Mouse (Mus musculus): ENCODE measurements at regions not wholly inside any gene's neighbourhood (a gene's known extent, or its start where the extent isn't known, plus 50 kb on each side); places are given as distances from the start of the nearest gene placed in this dataset.

DNA sequence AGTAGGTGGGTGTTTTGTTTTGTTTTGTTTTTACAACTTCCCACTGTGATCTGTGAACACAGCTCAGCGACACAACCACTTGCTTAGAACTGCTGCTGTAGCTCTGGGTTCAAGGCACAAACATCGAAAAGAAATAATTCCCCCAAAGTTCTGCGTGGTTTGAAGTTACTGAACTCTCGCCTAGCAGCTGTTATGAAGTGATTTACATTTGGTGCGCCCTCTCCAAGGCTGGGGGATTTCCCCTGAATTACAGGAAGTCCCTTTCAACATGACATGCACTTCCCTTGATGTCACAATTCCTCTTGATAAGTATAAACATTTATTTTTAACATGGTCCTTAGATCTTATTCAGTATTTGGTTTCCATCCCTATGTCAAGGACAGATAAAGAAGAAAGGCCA, 336.3 kb upstream of the Adgrl2 start:
- DNase-seq (ENCODE audit: low spot score in 2 of 2): no peak

DNA sequence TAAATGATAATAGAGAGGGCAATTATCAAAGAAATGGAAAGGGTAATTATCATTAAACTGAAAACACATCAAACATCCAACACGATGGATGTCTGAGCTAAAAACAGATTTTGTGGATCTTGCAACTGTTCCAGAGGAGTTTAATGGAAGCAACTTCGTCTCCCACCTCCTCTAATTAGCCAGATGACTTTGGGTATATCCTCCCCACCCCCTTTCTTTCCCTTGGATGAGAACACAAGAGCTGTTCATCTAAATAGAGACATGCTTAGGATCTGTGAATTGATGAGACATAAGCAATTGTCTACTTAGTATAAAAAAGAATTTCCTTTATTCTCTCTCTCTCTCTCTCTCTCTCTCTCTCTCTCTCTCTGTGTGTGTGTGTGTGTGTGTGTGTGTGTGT, 333.7 kb upstream of the Adgrl2 start:
- no peak for DNase-seq (ENCODE audit: low spot score in 2 of 2)

DNA sequence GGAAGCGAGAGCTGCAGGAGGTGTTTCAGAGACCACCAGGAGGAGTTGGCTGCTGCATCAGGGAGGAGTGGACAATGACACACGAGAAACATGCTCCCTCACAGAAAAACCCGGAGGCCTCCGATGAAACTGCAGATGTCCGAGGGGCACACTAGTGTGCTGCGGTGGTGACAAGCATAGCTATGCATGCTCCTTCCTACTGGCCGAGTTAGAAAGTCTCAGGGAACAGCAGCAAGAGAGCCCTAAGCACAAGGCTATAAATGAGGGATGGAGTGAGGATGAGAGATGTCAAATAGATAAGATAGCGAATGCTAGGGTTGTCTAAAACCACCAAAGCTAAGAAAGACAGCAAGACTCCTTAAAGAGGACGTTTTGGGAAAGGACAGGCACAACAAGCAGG, 328.4 kb upstream of the Adgrl2 start:
- DNase-seq (ENCODE audit: low spot score in 2 of 2): no peak

DNA sequence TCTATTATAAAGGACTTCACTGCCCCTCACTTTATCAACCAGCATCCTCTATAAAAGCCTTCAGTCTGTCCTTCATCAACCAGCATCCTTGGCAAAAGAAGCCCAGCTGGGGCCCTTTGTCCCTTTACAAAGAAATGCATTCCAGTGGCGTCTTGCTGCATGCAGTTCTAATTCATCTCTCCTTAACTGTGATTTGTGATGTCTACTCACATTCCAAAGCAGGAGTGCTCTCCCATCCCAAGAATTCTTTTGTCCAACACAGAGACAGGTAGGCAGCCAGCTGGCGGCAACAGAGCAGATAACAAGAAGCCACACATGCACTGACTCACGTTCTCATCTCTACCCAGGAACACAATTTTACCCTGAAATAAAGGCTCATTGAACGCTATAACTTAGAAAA, 323.9 kb upstream of the Adgrl2 start:
- no peak for DNase-seq (ENCODE audit: low spot score in 2 of 2)

DNA sequence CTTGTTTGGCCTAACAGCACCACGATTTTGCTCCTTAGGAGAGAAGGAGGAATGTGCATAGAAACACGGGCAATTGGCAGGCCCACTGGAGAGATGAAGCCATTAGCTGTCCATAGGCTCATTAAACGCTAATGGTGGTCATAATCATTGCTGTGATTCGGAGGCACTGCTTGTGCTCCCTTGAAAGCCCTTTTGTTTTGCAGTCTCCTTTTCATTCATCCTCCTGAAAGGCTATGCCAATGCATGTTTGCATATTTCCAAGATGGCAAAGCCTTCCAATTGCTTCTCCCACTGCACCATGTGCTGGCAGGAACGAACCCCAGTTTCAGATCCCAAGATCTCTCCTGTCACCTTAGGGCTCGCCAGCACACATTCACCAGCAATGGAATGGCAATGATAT, 322.9 kb upstream of the Adgrl2 start:
- DNase-seq (ENCODE audit: low spot score in 2 of 2): no peak

DNA sequence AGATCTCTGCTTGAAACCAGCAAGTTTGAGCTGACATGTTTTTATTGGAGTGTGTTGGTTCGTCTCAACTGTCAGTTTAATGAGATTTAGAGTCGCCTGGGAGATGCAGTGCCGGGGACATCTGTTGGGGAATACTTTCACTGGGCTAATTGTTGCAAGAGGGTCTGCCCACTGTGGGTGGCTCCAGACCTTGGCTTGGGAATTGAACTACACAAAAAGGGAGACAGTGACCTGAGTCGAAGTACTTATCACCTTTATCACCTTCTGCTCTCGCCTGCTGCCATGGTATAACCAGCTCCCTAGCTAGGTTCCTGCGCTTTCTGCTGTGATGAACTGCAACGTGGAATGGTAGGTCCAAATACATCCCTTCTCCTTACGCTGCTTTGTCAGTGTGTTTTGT, 321.2 kb upstream of the Adgrl2 start:
- DNase-seq (ENCODE audit: low spot score in 2 of 2): no peak

DNA sequence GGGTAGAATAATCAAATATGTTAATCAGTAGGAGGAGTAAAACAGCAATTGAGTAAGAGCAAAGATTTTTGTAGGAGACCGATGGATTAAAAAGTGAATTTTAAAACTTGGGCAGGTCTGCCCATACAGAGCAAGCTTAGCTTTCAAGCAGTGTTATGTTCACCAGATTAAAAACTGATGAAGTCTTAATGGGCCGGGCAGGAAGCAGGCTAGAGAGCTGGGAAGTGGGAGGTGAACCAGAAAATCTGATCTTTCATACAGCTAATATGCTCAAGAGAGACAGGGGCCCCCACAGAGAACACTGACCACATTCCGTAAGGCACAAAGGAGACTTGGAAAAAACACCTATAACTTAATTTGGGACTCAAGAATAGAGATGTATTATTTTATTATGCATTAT, 316.4 kb upstream of the Adgrl2 start:
- no peak for DNase-seq (ENCODE audit: low spot score in 2 of 2)

DNA sequence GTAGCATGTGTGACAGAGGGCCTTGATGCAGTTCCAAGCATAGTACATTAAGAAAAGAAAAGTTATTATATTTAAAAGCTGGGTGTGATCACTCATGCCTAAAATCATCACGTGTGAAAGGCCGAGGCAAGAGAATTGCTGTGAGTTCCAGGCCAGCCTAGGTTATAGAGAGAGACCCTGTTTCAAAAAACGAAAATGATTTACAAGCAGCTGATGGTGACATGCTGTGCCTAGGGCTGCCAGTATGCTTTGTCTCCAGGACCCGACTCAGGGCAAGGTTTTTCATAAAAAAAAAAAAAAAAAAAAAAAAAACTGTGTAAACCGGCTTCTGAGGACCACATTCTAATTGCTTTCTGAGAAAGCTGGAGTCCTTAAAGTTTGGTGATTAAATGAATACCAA, 315.9 kb upstream of the Adgrl2 start:
- no peak for DNase-seq (ENCODE audit: low spot score in 2 of 2)

DNA sequence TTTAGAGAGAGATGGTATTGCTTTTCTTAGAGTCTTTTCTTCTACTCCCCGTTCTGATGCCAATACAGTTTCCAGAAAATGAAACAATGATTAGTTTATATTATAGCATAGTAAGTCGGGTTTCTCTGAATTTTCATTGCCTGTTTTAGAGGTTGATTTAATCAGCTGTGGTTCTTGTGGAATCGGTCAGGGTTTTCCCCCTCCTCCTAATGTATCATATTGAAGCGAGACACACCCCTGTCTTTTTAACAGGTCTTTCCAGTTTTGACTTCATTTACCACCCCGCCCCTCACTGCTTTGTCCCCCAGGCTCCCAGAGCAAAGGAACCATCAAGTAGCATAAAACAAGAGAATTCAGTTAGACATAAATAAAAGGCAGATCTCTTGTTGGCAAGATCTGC, 315.1 kb upstream of the Adgrl2 start:
- DNase-seq (ENCODE audit: low spot score in 2 of 2): no peak

DNA sequence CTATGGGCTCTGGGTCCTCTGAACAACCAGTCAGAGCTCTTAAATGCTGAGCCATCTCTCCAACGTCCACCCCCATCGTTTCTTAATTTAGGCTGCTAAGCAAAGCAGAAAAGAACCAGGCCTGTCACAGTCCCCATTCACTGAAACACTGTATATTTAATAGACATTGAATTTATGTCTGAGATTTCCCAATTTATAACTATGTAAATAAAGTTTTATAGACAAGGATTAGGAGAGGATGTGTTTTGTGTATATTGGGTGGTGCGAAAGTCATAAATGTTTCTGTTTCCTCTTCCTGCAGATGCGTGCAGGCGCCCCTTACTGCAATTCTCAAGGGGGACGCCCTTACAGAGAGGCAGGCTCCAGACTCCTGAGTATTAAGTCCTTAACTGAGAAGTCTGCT, 314.7 kb upstream of the Adgrl2 start:
- DNase-seq (ENCODE audit: low spot score in 2 of 2): no peak

DNA sequence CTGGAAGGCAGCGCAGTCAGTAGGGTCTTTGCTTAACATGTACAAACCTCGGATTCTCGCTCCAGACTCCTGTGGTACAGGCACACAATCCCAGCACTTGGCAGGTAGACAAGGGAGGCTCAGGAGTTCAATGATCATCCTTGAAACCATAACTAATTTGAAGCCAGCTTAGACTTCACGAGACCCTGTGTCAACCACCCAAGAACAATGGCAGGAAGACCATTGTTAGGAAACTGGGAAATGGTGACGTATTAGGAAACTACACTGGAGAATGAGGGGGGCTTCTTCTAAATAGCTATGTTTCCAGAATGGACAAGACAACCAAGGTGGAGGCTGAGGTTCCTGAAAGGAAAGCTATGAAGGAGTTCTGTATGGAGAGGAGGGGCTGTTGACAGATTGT, 313.1 kb upstream of the Adgrl2 start:
- DNase-seq (ENCODE audit: low spot score in 2 of 2): no peak

DNA sequence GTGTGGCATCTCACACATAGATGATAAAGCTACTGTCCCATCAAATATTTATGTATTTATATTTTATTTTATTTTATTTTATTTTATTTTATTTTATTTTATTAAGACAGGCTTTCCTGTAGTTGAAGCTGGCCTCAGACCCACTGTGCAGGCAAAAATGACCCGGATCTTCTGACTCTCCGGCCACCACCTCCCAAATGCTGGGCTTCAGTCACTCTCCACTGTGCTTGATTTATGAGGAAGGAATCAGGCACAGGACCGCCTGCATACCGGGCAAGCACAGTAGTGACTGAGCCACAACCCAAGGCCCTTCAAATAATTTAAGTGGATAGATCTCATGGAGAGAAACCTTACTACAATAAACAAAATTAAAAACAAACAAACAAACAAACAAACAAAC, 309.6 kb upstream of the Adgrl2 start:
- DNase-seq (ENCODE audit: low spot score in 2 of 2): no peak

DNA sequence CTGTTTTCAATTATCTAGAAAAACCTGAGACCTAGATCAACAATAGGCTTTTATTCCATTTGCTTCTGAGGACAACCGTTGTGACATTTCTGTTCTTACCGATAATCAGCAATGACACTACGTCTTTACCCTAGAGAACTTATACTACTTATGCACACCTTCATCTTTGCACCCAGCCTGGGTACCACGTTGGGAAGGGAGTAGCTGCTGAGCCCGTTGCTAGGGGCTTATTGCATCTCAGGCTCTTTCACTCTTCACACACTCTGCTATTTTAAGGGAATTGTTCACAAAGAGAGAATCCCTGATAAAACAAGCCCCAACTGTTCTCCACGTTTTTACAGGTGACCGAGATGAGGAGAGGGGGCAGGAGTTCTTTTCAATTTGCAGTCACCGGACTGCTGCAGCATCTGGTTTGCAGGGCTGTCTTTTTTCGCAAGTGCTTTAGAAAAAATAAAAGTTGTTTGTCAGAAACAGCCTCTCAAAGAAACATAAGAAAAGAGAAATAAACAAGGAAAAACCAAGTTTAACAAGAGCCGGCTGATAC, 306.1 kb upstream of the Adgrl2 start:
- DNase-seq (ENCODE audit: low spot score in 2 of 2): no peak

DNA sequence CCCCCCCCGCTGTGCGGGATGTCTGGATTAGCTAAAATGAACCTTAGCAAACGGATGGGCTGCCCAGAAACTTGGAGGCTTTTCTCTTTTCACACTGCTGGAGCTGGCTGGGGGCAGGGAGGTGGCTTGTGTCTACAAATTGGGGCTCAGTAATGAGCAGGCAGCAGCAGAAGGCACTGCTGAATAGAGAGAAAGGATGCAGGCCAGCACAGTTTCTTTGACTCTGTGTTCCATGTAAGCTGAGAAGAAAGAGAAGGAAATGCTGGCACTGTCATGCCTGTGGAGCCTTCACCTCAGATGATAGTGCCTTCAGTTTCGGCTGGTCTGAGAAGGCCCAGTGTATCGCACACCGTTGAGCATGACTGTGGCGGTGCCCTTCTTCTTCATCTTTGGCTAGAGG, 305.6 kb upstream of the Adgrl2 start:
- DNase-seq (ENCODE audit: low spot score in 2 of 2): no peak

DNA sequence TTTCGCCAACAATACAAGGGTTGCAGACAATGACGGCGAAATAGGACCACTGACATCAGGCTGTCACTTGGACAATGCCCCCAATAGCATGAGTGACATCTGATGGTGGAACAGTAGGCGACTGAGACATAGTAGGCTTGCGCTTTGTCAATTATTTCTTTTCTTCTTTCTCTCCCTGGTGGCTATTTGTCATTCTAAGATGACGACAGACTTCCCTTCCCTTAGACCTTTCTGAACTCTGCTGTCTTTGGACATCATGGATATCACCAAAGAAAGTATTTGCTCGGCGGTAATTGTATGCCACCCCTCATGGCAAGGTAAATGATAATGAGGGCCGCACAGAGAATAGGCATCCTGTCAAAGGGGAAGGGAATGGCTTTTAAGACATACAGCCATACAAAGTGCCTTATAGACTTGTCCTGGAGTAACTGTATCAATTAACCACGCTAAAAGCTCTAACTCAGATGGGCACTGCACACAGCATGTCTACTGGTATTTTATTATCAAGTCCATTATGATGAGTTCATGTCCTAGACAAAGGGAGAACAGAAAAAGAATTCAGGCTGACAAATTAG, 305.0 kb upstream of the Adgrl2 start:
- DNase-seq (ENCODE audit: low spot score in 2 of 2): no peak

DNA sequence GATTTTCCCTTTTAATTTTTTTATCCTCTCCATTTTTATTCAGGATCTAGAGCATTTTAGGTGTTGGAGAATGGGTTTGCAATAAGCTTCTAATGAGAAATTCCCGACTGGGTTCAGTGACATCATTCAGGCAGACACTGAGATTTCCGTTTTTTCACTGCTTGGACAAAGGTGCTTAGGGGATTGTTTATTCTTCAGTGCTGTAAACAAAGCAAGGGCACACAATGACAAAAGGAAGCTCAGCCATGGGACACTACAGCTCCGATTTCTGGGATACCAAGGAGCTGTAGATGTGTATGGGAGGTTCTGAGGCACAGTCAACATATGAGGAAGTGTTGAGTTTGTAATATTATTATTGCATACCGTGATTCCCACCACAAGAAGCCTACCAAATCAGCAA, 304.1 kb upstream of the Adgrl2 start:
- no peak for DNase-seq (ENCODE audit: low spot score in 2 of 2)

DNA sequence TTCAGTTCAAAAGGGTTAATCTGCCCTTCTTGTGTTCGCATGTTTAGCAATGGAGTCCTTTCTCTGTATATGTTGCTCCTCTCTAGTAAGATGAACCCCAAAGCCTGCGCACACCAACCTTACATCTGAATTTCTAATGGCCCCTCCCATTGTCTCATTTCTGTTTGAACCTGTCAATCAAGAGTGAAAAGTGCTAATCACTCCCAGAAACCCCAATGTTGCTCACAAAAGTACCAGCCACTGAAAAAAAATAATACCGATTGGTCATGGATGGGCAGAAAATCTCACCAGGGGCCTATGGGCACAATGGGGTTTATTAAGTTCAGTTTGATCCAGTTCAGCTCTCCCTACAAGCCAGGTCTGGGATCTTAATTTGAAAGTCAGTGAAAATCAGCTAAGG, 302.1 kb upstream of the Adgrl2 start:
- DNase-seq (ENCODE audit: low spot score in 2 of 2): no peak

DNA sequence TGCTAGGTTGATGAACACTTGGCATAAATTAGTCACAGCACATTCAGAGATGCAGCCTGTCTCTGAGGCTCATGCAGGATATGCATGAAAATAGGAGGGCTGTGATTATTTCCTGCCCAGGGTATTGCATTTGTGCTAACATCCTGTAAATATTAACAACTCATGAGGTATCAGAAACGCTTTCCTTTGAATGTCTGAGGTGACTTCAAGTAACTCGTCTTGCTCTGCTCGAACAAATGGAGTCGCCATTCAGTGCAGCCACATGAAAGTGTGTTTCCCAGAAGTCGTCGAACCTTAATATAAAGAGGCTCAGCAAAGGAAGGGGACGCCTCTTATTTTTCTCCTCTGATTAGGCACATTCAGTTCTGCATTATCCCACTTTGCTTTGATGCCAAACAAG, 301.1 kb upstream of the Adgrl2 start:
- no peak for DNase-seq (ENCODE audit: low spot score in 2 of 2)

DNA sequence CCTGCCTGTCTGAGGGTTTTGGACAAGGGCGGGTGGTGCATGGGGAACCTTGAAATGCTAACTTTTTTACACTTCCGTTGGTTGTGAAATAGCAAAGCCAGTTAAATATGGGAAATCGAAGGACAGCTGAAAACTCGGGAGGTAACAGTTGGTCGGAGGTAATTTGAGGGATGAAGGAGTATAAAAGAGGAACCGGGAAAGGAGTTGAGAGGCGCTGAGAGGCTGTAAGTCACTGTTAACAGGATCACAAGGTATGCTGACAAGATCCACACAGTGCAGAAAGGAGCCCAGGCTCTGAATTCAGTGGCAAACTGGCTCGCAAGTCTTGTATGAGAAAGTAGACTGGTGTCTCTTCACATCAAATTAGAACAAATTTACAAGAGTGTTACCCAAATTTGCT, 299.9 kb upstream of the Adgrl2 start:
- no peak for DNase-seq (ENCODE audit: low spot score in 2 of 2)

DNA sequence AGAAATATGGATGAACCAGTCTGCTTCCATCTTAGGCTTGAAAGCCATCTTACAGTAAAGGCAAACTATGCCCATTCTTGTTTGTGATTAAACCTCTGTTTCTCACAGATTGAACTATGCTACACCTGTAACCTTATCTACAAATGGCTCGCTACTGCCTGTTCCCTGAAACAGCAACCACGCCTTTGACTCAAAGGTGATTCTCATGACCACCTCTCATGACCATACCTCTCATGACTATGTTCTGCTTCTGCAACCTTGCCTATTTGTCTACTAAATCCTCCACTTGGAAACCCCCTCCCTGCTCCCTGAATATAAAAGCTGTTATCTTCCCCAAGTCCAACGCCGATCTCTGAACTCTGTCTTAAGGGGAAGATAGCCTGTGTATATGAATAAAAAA, 296.7 kb upstream of the Adgrl2 start:
- no peak for DNase-seq (ENCODE audit: low spot score in 2 of 2)

DNA sequence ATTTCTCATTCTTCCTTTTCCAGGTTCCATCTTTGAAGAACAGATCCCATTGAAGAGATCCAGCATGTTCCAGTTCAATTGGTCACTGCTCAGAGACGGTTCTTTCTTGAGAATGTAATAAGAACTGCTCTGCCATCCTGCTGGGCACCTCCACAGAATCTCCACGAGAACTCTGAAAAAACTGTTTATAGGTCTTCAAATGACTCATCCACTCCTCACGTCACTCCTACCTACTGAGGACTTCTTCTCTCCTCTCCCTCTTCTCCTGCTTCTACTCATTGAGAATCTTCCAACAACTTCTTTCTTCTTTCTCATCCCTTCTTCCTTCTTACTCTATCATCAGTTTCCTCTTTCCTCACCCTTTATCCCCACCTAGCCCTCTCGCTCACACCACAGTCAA, 294.6 kb upstream of the Adgrl2 start:
- DNase-seq (ENCODE audit: low spot score in 2 of 2): no peak

DNA sequence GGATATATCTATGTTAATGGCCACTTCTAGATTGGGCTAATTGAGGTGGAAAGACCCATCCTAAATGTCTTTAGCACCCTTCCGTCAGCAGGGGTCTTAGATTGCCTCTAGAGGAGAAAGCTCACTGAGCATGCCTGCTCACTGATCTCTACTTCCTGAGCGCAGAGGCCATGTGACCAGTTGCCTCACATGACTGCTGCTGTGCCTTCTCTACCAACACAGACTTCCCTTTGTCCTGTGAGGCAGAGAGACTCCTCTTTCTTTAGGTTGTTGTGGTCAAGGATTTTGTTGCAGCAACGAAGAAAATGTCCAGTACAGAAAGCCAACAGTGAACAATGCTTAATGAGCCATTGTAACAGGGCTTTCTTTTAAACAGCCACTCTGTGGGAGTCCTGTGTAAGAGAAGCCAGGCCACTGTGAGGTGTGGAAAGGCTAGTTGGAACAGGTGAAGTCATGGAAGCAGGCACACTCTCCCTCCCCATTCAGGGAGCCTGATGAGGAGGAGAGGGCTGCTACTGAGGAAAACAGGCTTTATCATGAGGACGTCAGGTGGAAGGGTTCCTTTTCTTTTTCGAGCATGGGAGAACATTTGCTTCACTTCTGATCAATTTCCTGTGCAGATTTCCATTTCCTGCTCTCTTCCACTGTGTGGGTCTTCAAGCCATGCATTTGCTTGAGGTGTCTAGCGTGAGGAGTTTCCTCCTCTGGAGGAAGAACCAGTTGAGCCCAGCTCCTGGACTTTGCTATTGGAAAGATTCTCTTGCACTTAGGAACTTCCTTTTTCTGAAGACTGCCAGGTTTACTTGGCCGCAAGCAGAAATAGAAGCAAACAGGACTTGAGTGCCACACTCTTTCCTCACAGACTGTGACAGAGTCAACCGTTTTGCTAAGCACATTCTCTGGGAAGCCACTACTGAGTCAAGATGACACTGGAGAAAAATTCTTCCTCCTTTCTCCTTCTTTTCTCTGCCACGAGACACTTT, 290.7 kb upstream of the Adgrl2 start:
- DNase-seq (ENCODE audit: low spot score in 2 of 2): no peak

DNA sequence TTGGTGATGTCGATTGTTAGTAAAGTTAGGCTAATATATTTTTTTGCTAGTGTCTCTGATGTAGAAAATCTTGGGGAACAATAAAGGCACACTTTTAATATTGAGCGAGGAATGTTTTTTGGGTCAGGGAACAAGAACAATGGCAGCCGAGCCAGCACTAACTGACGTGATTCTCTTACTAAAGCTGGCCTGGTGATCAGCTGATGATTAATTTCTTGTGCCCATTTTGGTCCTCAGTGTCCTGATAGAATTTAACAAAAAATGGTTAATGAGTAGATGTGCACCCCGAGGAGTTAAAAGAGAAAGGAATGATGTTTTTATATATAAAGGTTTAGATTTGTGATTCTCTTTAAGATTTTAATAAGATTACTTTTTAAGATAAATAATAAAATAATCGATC, 289.0 kb upstream of the Adgrl2 start:
- no peak for DNase-seq (ENCODE audit: low spot score in 2 of 2)
